Mouse (Mus musculus) liver, adult 2 months (tissue): ENCODE data around the gene Prkag2.

Experiments
- CTCF ChIP-seq: fragments of 200-500 bp; IDR thresholded peaks from 2 replicates; pipeline ENCODE4 v1.5.1; 2011; ENCODE audit warnings: low read depth, low read length, control low read depth
- POLR2A ChIP-seq: fragments of 200-500 bp; IDR thresholded peaks from 2 replicates; pipeline ENCODE4 v1.6.1; 2011; ENCODE audit warnings: low read length, control low read depth; ENCODE audit not compliant: insufficient read depth; ENCODE audit errors: extremely low read depth

GRCm38 (mm10) chr5:24854256-24854655 lies 246.2 kb downstream of the Prkag2 start:
- TF ChIP-seq CTCF (no peak), POLR2A (no peak)
